Mouse (Mus musculus) erythroid progenitor cell, adult 5-6 weeks (primary cell): Measurements from ENCODE around the gene Tgfa. TPM values are rescaled to one million over a fixed set of nuclear protein-coding genes. Genes with fewer than 3 reads are reported as not detected.

Experiments used
- ATAC-seq: replicated peaks from 2 replicates; pipeline ENCODE4 v1.8.0; 2016; ENCODE audit warnings: moderate number of reproducible peaks, mild to moderate bottlenecking, moderate TSS enrichment, inconsistent platforms; ENCODE audit not compliant: poor library complexity, low FRiP score, severe bottlenecking
- total RNA-seq, 2 experiments: library from RNA; stranded (forward) in 1 of 2; stranded (reverse) in 1 of 2; fragments of 150-400 nt in 1 of 2; fragments of 186-747, 209-891 nt in 1 of 2; gene quantifications; 2 replicates each; pipeline versions ENCODE4 v1.2.3 to v1.2.4; 2015 to 2017; ENCODE audit warnings: low replicate concordance in 2 of 2

The Tgfa gene
- total RNA-seq, 2 experiments from 2014 or later, result not detected

GRCm38 (mm10) chr6:86186106-86186955 lies 8.7 kb upstream of the Tgfa start:
- ATAC-seq, result no peak

GRCm38 (mm10) chr6:86188741-86189480 lies 6.1 kb upstream of the Tgfa start:
- ATAC-seq, result no peak

- ATAC-seq, result no peak
These were observed 4.4 kb upstream of the Tgfa start for GRCm38 (mm10) chr6:86190622-86191021.

- no peak for ATAC-seq
These were observed 2.0 kb upstream of the Tgfa start for GRCm38 (mm10) chr6:86192978-86193377.

- ATAC-seq, result no peak
These were observed 1.1 kb upstream of the Tgfa start for GRCm38 (mm10) chr6:86193879-86194278.

GRCm38 (mm10) chr6:86196034-86196433 lies 1.0 kb downstream of the Tgfa start:
- ATAC-seq, result no peak

GRCm38 (mm10) chr6:86197150-86197862 lies 2.3 kb downstream of the Tgfa start:
- no peak for ATAC-seq

- ATAC-seq, result no peak
These were observed 5.9 kb downstream of the Tgfa start for GRCm38 (mm10) chr6:86200934-86201333.

GRCm38 (mm10) chr6:86203101-86203500 lies 8.1 kb downstream of the Tgfa start:
- ATAC-seq, result no peak

GRCm38 (mm10) chr6:86206014-86206413 lies 11.0 kb downstream of the Tgfa start:
- ATAC-seq, result no peak

GRCm38 (mm10) chr6:86206985-86207384 lies 12.0 kb downstream of the Tgfa start:
- no peak for ATAC-seq

- ATAC-seq, result no peak
These were observed 14.4 kb downstream of the Tgfa start for GRCm38 (mm10) chr6:86209133-86210016.

- ATAC-seq, result no peak
These were observed 15.0 kb downstream of the Tgfa start for GRCm38 (mm10) chr6:86210017-86210408.

- ATAC-seq, result no peak
These were observed 15.6 kb downstream of the Tgfa start for GRCm38 (mm10) chr6:86210619-86211018.

GRCm38 (mm10) chr6:86211081-86211763 lies 16.2 kb downstream of the Tgfa start:
- no peak for ATAC-seq

GRCm38 (mm10) chr6:86212871-86213640 lies 18.0 kb downstream of the Tgfa start:
- ATAC-seq, result no peak

GRCm38 (mm10) chr6:86218066-86218465 lies 23.0 kb downstream of the Tgfa start:
- ATAC-seq, result no peak

- ATAC-seq, result no peak
These were observed 23.7 kb downstream of the Tgfa start for GRCm38 (mm10) chr6:86218739-86219138.
